ENCODE assay signal across 23 mouse cellular contexts in the genomic region with DNA sequence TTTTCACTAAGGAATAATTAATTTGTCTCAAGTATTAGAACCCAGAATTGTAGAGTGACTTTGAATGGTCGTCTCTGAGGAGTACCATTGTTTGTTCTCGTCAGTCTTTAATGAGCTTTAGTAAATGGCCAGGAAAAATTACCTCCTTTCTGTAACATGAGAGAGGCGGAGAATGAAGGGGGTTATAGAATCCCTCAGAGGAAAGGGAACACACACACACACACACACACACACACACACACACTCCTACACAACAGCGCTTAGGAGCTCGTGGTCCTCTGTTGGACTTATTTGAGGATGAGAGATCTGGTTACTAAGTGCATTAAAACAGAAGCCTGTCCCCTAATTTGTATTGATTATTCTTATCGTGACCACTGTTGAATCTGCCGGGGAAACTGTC. TPM values are rescaled to one million over a fixed set of nuclear protein-coding genes. Genes with fewer than 3 reads are reported as not detected.
DNase-seq lines count a peak whose midpoint lies in the region; ATAC-seq and TF ChIP-seq lines count a peak whose summit lies in the region.
"Had no signal": no experiment of that assay in that cellular context is flagged by ENCODE, and none has a peak within 500 bp of the region (broad histone marks: within the 10 kb centered on the region; RNA-seq: fewer than 3 reads in every experiment).

No protein-coding gene starts in this region.

- no peak for DNase-seq in forebrain, postnatal 0 days
- DNase-seq in kidney, adult 8-10 months, result no peak
- DNase-seq in forebrain, embryonic 14.5 days (ENCODE audit: low spot score), result peak; percentile 54
- DNase-seq in ovary, postnatal 14 days (ENCODE audit: low spot score), result no peak
- DNase-seq: adrenal gland, postnatal 25 days; cerebellum, adult 11-12 months; cerebellum, postnatal 14 days; gastrocnemius, postnatal 14 days; heart, adult 18-20 months; heart, postnatal 14 days; liver, postnatal 0 days had no signal

- peaks cover 14% of the 10 kb centered on the region; the same call in 1 of the 2 replicates for H3K4me1 ChIP-seq in forebrain, embryonic 12.5 days
- H3K4me1 ChIP-seq in forebrain, postnatal 0 days (ENCODE audit: insufficient read depth), result no peaks in the 10 kb centered on the region
- H3K4me1 ChIP-seq in kidney, embryonic 16.5 days (ENCODE audit: insufficient read depth, low read length), result 0 out of 2 replicates have a peak, but pooled peaks cover 6% of the 10 kb centered on the region
- H3K4me1 ChIP-seq in forebrain, embryonic 14.5 days (ENCODE audit: control insufficient read depth, insufficient read depth, low read length), result peaks cover 20% of the 10 kb centered on the region

- H3K36me3 ChIP-seq in forebrain, embryonic 12.5 days (replicated peaks), result no peaks in the 10 kb centered on the region
- no peaks in the 10 kb centered on the region for H3K36me3 ChIP-seq in forebrain, postnatal 0 days (ENCODE audit: insufficient read depth)
- H3K36me3 ChIP-seq in kidney, embryonic 16.5 days (ENCODE audit: insufficient read depth, low read length), result no peaks in the 10 kb centered on the region
- no peaks in the 10 kb centered on the region for H3K36me3 ChIP-seq in forebrain, embryonic 14.5 days (ENCODE audit: control insufficient read depth, insufficient read depth, low read length)
- H3K36me3 ChIP-seq: heart, embryonic 13.5 days; midbrain, embryonic 10.5 days had no signal

- no peak overlapping the region for H3K4me2 ChIP-seq in forebrain, embryonic 12.5 days
- no peak overlapping the region for H3K4me2 ChIP-seq in forebrain, postnatal 0 days (ENCODE audit: low read depth)
- no peak overlapping the region for H3K4me2 ChIP-seq in kidney, embryonic 16.5 days (replicated peaks; ENCODE audit: low read depth, low read length)
- H3K4me2 ChIP-seq in forebrain, embryonic 14.5 days (ENCODE audit: low read length), result no peak overlapping the region; the same call in 1 of the 2 replicates
- H3K4me2 ChIP-seq: heart, embryonic 13.5 days; hindbrain, embryonic 14.5 days; liver, embryonic 11.5 days had no signal

- H3K27ac ChIP-seq in forebrain, embryonic 12.5 days, result no peak overlapping the region
- H3K27ac ChIP-seq in forebrain, postnatal 0 days (ENCODE audit: low read depth, low read length), result no peak overlapping the region
- no peak overlapping the region for H3K27ac ChIP-seq in kidney, embryonic 16.5 days (ENCODE audit: low read length)
- H3K27ac ChIP-seq in forebrain, embryonic 14.5 days (ENCODE audit: low read depth, low read length), result no peak overlapping the region
- H3K27ac ChIP-seq: heart, embryonic 13.5 days; hindbrain, embryonic 14.5 days; left cerebral cortex, adult 2 months; macrophage; midbrain, embryonic 10.5 days had no signal

- no peak overlapping the region for H3K9ac ChIP-seq in forebrain, embryonic 12.5 days
- H3K9ac ChIP-seq in forebrain, postnatal 0 days, result no peak overlapping the region
- H3K9ac ChIP-seq in kidney, embryonic 16.5 days (replicated peaks; ENCODE audit: low read length), result no peak overlapping the region
- no peak overlapping the region for H3K9ac ChIP-seq in forebrain, embryonic 14.5 days (ENCODE audit: low read length)
- H3K9ac ChIP-seq: heart, embryonic 13.5 days; hindbrain, embryonic 14.5 days; liver, postnatal 0 days had no signal

- H3K9me3 ChIP-seq in forebrain, embryonic 12.5 days, result no peaks in the 10 kb centered on the region
- no peaks in the 10 kb centered on the region for H3K9me3 ChIP-seq in forebrain, postnatal 0 days (ENCODE audit: low read length)
- H3K9me3 ChIP-seq in kidney, embryonic 16.5 days (ENCODE audit: low read length), result no peaks in the 10 kb centered on the region
- no peaks in the 10 kb centered on the region for H3K9me3 ChIP-seq in forebrain, embryonic 14.5 days (replicated peaks; ENCODE audit: control insufficient read depth, low read length)
- H3K9me3 ChIP-seq: heart, embryonic 13.5 days; midbrain, embryonic 10.5 days had no signal

- whole genome bisulfite sequencing in forebrain, embryonic 12.5 days, result 30% methylated on average over 7 of the region's 7 CpGs
- 37% methylated on average over 7 of the region's 7 CpGs for WGBS in forebrain, postnatal 0 days
- WGBS in kidney, embryonic 16.5 days, result 35% methylated on average over 7 of the region's 7 CpGs
- 16% methylated on average over 7 of the region's 7 CpGs for WGBS in forebrain, embryonic 14.5 days

- no peak overlapping the region for H3K4me3 ChIP-seq in forebrain, embryonic 12.5 days (replicated peaks)
- H3K4me3 ChIP-seq in forebrain, postnatal 0 days (ENCODE audit: low read depth, low read length), result no peak overlapping the region
- no peak overlapping the region for H3K4me3 ChIP-seq in kidney, embryonic 16.5 days (ENCODE audit: low read length)
- H3K4me3 ChIP-seq in forebrain, embryonic 14.5 days (ENCODE audit: low read depth, low read length), result no peak overlapping the region
- H3K4me3 ChIP-seq: heart, embryonic 13.5 days; left cerebral cortex, adult 2 months; midbrain, embryonic 10.5 days had no signal

- 0 out of 2 replicates have a peak, but pooled peaks have one; percentile 30 for ATAC-seq in forebrain, embryonic 12.5 days (ENCODE audit: low FRiP score)
- no peak for ATAC-seq in forebrain, postnatal 0 days
- ATAC-seq in kidney, embryonic 16.5 days (ENCODE audit: low FRiP score, low TSS enrichment), result peak; percentile 63; the same call in 1 of the 2 replicates
- ATAC-seq in forebrain, embryonic 14.5 days, result no peak; the same call in 1 of the 2 replicates
- no peak for ATAC-seq in megakaryocyte, adult 5-6 weeks (ENCODE audit: poor library complexity, severe bottlenecking)
- ATAC-seq: CD4-positive, CD25-positive, alpha-beta regulatory T cell, adult 4 months; liver, postnatal 0 days; lung, postnatal 0 days; midbrain, embryonic 16.5 days had no signal

- no peak for TF ChIP-seq CTCF in forebrain, postnatal 0 days (IDR thresholded peaks at IDR 0.05; ENCODE audit: low read depth)

- peaks cover 62% of the 10 kb centered on the region for H3K27me3 ChIP-seq in forebrain, embryonic 12.5 days
- no peaks in the 10 kb centered on the region; the same call in none of the 2 replicates for H3K27me3 ChIP-seq in forebrain, postnatal 0 days (ENCODE audit: insufficient read depth, low read length)
- H3K27me3 ChIP-seq in kidney, embryonic 16.5 days (ENCODE audit: insufficient read depth, low read length), result no peaks in the 10 kb centered on the region
- no peaks in the 10 kb centered on the region for H3K27me3 ChIP-seq in forebrain, embryonic 14.5 days (replicated peaks; ENCODE audit: control insufficient read depth, insufficient read depth, low read length)
- H3K27me3 ChIP-seq: heart, embryonic 13.5 days had no signal

RNA-seq across cellular contexts. Expression of a gene that starts 19.6 kb away (rescaled TPM):
- 50.7 and 55.2 TPM in 2 replicates for polyA plus RNA-seq in forebrain, embryonic 12.5 days (2016; fragmentation: Nextera tagmentation; extraction: Ambion mirVana)
- 256 and 302 TPM in 2 replicates for total RNA-seq in forebrain, postnatal 0 days (2014; rRNA removed)
- polyA plus RNA-seq in forebrain, postnatal 0 days (2015; fragmentation: Nextera tagmentation; extraction: Ambion mirVana), result 234 and 258 TPM in 2 replicates
- 61.6 and 62.7 TPM in 2 replicates for polyA plus RNA-seq in kidney, embryonic 16.5 days (2015; fragmentation: Nextera tagmentation; extraction: Ambion mirVana)
- 114 and 123 TPM in 2 replicates for polyA plus RNA-seq in forebrain, embryonic 14.5 days (2014; fragmentation: Nextera tagmentation; extraction: Ambion mirVana)
- 324 and 340 TPM in 2 replicates for total RNA-seq in megakaryocyte, adult 5-6 weeks (2015)
- 83.8 and 92.4 TPM in 2 replicates for total RNA-seq in megakaryocyte, adult 5-6 weeks (2017)

Comparison
In these comparisons a context has a peak if more than half of its experiments do, and no peak if none do; other contexts are left out.
1. ATAC-seq: peak in forebrain, embryonic 12.5 days (single experiment) and kidney, embryonic 16.5 days (single experiment); none in forebrain, postnatal 0 days (single experiment), forebrain, embryonic 14.5 days (single experiment) and megakaryocyte, adult 5-6 weeks (single experiment).